28 mouse cellular contexts compared by ENCODE assay signal in genomic region chr12:84046906-84047305, GRCm38 (mm10). TPM values are rescaled to one million over a fixed set of nuclear protein-coding genes. Genes with fewer than 3 reads are reported as not detected.
DNase-seq lines count a peak whose midpoint lies in the region; TF ChIP-seq lines count a peak whose summit lies in the region.
"Had no signal": no experiment of that assay in that cellular context is flagged by ENCODE, and none has a peak within 500 bp of the region (broad histone marks: within the 10 kb centered on the region; RNA-seq: fewer than 3 reads in every experiment).

No protein-coding gene starts in this region.

- no peaks in the 10 kb centered on the region for H3K4me1 ChIP-seq in embryonic fibroblast, embryonic 13.5 days (ENCODE audit: control insufficient read depth, insufficient read depth, low read length)
- H3K4me1 ChIP-seq: embryonic facial prominence, embryonic 10.5 days; embryonic facial prominence, embryonic 12.5 days; forebrain, embryonic 10.5 days; forebrain, embryonic 12.5 days had no signal

- peak overlapping the region; percentile 80 for H3K27ac ChIP-seq in embryonic fibroblast, embryonic 13.5 days (ENCODE audit: insufficient read depth, low read length)
- H3K27ac ChIP-seq: embryonic facial prominence, embryonic 10.5 days; embryonic facial prominence, embryonic 12.5 days; forebrain, embryonic 10.5 days; forebrain, embryonic 12.5 days had no signal

- TF ChIP-seq POLR2A in embryonic fibroblast, embryonic 13.5 days (IDR thresholded peaks at IDR 0.05; ENCODE audit: low read depth, low read length) = no peak

- no peak for TF ChIP-seq CTCF in embryonic fibroblast, embryonic 13.5 days (IDR thresholded peaks at IDR 0.05; ENCODE audit: borderline replicate concordance, insufficient read depth, low read length)

- no peak overlapping the region for H3K4me3 ChIP-seq in embryonic fibroblast, embryonic 13.5 days (ENCODE audit: insufficient read depth, low read length)
- H3K4me3 ChIP-seq: embryonic facial prominence, embryonic 10.5 days; embryonic facial prominence, embryonic 12.5 days; erythroblast, embryonic 14.5 days; forebrain, embryonic 10.5 days; forebrain, embryonic 12.5 days had no signal

- DNase-seq in 3134 (ENCODE audit: extremely low read depth, insufficient read length, low spot score) (peak; percentile 49), 3T3-L1 (ENCODE audit: low read depth, low spot score) (peak; percentile 64), NIH3T3 (ENCODE audit: low read depth) (peak; percentile 22)
- no peak for DNase-seq in thymus, postnatal 14 days
- no peak for DNase-seq in kidney, adult 9 months
- no peak for DNase-seq in lung, postnatal 14 days
- DNase-seq: adrenal gland, adult 2 months; adrenal gland, postnatal 10 days; adrenal gland, postnatal 25 days; B cell, adult 2 months; cerebellum, adult 11 months; cerebellum, adult 18-20 months; cerebellum, adult 8-10 months; cerebellum, postnatal 10 days; cerebellum, postnatal 25 days; embryo, embryonic 11 days had no signal

RNA-seq across cellular contexts. Expression of gene Acot3, which starts 5.0 kb away (rescaled TPM):
- polyA plus RNA-seq in embryonic fibroblast, embryonic 13.5 days (2011; ENCODE audit: insufficient read length, low read depth, missing spikeins) = not detected in 2 replicates
- polyA plus RNA-seq: CD4-positive, CD25-positive, alpha-beta regulatory T cell, adult 4 months had no signal

RNA-seq across cellular contexts. Expression of gene Gm49366, which starts 8.2 kb away (rescaled TPM):
- polyA plus RNA-seq in embryonic fibroblast, embryonic 13.5 days (2011; ENCODE audit: insufficient read length, low read depth, missing spikeins) = not detected in 2 replicates
- polyA plus RNA-seq: adrenal gland, adult 2 months; CD4-positive, CD25-positive, alpha-beta regulatory T cell, adult 4 months; embryonic facial prominence, embryonic 10.5 days; embryonic facial prominence, embryonic 12.5 days; embryonic facial prominence, embryonic 14.5 days; erythroblast, embryonic 14.5 days; forebrain, embryonic 10.5 days; forebrain, embryonic 12.5 days; forebrain, embryonic 14.5 days; forebrain, embryonic 16.5 days; frontal cortex, adult 2 months; G1E had no signal

RNA-seq across cellular contexts. Expression of gene Acot4, which starts 8.7 kb away (rescaled TPM):
- 0.23 and 0.37 TPM in 2 replicates for polyA plus RNA-seq in embryonic fibroblast, embryonic 13.5 days (2011; ENCODE audit: insufficient read length, low read depth, missing spikeins)
- polyA plus RNA-seq: G1E had no signal

RNA-seq across cellular contexts. Expression of gene Acot5, which starts 22.2 kb away (rescaled TPM):
- not detected in 2 replicates for polyA plus RNA-seq in embryonic fibroblast, embryonic 13.5 days (2011; ENCODE audit: insufficient read length, low read depth, missing spikeins)
- polyA plus RNA-seq: CD4-positive, CD25-positive, alpha-beta regulatory T cell, adult 4 months; embryonic facial prominence, embryonic 10.5 days; embryonic facial prominence, embryonic 12.5 days; embryonic facial prominence, embryonic 14.5 days; erythroblast, embryonic 14.5 days; forebrain, embryonic 10.5 days; forebrain, embryonic 12.5 days; forebrain, embryonic 14.5 days; G1E had no signal

RNA-seq across cellular contexts. Expression of gene Acot1, which starts 37.6 kb away (rescaled TPM):
- 7.0 and 12.4 TPM in 2 replicates for polyA plus RNA-seq in embryonic fibroblast, embryonic 13.5 days (2011; ENCODE audit: insufficient read length, low read depth, missing spikeins)
- polyA plus RNA-seq: CD4-positive, CD25-positive, alpha-beta regulatory T cell, adult 4 months; G1E had no signal

Comparison
In these comparisons a context has a peak if more than half of its experiments do, and no peak if none do; other contexts are left out.
1. DNase-seq: peak in 3134 (single experiment), 3T3-L1 (single experiment) and NIH3T3 (single experiment); none in thymus, postnatal 14 days (single experiment), kidney, adult 9 months (single experiment) and lung, postnatal 14 days (single experiment).